Mouse (Mus musculus) megakaryocyte progenitor cell, adult 5-6 weeks (primary cell): ENCODE data around the gene Atp5d. TPM values are rescaled to one million over a fixed set of nuclear protein-coding genes. Genes with fewer than 3 reads are reported as not detected.
"Not testable (repeated sequence)": the region's sequence is repeated elsewhere in the genome, so short reads cannot be mapped to it uniquely, and the experiment has no call there.

ENCODE experiments used
- ATAC-seq: replicated peaks from 2 replicates; pipeline ENCODE4 v1.8.0; 2016; ENCODE audit warnings: mild to moderate bottlenecking, moderate TSS enrichment, inconsistent platforms; ENCODE audit not compliant: poor library complexity
- total RNA-seq, 2 experiments: library from RNA; stranded (forward) in 1 of 2; stranded (reverse) in 1 of 2; fragments of 157-497, 149-512 nt in 1 of 2; fragments of 200-1000 nt in 1 of 2; gene quantifications; 2 replicates each; pipeline versions ENCODE4 v1.2.3 to v1.2.4; 2015 to 2017

The Atp5d gene
- total RNA-seq, 2 experiments from 2014 or later: 39.3 to 199 TPM

DNA sequence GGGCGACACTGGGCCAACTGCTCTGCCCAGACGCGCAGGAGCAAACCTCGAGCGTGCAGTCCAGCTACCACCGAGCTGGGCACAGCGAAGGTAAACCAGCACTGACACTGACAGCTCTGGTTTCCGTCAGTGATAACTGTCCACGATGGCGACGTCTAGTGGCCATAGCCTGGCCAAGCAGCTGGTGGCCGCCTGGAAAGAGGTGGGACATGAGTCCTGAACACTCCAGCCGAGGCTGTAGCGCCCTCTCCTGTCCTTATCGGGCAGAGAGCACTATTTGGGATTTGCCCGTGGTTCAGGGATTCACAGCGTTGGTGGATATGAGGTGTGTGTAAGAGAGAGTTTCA is 26.5 kb downstream of the Atp5d start:
- peak; percentile 60 for ATAC-seq

DNA sequence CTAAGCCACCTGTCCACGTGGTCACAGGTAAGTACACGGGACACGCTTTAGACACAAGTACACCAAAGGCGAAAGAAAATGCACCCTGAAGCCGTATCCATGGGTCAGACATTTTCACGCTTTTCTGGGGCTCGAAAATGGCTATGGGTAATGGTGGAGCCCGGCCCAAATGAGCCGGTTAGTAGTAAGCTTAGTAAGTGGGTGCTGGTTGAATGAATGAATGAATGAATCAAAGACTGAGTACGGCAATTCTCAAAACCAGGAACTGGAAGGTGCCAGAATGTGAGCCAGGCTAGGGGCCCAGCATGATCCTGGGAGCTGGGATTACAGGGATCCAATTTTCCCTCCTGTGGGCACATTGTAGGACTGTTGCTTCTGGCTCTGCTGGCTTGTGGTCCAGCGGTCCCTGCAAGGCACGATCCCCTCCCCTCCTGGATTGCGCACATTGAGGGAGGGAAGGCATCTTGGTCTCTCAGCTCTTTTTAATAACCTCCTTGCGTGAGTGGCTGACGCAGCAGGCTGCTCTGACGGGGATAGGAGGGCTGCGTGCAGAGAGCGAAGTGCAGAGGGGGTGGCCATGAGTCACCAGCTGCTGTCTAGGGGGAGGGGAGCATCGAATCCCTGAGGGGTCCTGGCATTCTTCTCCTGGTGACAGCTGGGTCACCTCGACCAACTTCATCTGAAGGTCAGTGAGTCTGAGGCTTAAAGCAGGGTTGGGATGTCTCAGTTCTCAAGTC is 27.1 kb downstream of the Atp5d start, which contains the start of gene Cirbp:
Cirbp (plus strand) TSS at position 594 of the 737 bp plus-strand sequence.
- no peak for ATAC-seq

DNA sequence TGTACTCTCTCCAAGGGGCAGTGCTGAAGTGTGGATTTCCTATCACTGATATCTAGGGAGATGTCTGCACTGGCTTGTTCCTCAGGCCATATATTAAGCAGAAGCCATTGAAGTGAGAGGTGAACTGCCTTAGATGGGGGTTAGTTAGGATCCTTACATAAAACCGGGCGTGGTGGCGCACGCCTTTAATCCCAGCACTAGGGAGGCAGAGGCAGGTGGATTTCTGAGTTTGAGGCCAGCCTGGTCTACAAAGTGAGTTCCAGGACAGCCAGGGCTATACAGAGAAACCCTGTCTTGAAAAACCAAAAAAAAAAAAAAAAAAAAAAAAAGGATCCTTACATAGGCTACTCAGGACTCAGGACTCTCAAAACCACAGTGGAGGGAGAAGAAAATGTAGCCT is 27.7 kb downstream of the Atp5d start:
- ATAC-seq: not testable (repeated sequence)

DNA sequence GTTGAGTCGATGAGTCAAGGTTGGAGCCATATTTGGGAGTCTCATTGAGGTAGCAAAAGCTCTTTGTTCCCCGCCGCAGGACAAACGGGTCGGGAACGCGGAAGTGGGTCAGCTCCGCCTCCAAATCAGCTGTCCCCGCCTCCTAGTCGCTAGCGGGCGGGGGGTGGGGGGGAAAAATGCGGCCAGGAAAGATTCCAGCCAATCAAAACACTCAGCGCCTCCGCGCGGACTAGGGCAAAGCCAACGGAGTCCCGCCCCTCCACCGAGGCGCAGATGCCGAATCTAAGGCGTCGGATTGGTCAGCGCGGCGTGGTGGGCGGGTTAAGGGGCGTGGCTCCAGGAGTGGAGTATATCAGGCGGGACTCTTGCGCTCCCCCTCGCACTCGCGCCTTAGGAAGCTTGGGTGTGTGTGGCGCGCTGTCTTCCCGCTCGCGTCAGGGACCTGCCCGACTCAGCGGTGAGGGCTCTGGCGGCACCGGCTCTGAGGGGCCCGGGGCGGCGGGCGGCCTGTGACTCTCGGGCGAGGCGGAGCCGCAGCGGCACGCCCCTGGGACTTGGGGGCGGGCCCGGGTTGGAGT is 29.1 kb downstream of the Atp5d start:
- peak; percentile 75 for ATAC-seq

DNA sequence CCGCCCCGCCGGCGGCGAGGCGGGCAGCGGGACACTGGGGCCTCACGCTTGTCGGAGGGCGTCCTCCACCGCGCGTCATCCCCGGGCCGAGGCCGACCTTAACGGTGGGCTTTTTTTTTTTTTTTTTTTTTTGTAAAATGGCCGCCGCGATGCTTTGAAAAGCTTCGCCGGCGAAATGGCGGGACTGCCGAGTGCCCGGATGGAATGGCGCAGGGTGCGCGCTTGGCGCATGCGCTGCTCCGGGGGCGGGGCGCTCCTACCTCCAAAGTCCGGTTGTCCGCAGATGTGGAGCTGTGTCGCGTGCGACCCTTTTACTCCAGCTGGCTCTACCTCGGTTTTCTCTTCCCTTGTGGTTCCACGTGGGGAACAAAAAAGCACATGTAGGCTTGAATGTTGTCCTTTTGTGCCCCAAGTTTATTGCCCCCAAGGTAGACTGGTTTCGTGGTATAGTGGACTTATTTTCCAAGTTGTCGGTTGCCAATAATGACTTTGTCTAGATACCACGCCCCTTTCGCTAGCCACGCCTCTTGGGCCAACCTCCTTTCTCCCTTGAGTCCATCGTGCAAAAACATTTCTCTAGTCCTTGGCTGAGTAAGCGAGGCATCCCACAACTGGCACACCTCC is 29.7 kb downstream of the Atp5d start:
- peak; percentile 32 for ATAC-seq

DNA sequence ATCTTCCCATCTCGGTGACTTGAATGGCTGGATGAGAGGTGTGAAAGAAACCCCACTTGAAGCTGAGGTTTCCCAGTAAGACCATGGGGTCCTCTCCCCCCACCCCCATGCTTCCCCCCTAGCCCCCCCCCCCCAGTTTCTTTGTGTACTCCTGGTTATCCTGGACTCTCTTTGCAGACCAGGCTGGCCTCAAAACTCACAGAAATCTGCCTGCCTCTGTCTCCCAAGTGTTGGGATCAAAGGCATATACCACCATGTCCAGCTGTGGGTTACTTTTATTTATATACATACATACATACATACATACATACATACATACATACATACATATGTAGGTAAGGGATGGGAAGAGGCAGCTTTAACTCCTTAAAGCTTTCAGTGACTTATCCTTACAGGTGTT is 30.6 kb downstream of the Atp5d start:
- no peak for ATAC-seq

DNA sequence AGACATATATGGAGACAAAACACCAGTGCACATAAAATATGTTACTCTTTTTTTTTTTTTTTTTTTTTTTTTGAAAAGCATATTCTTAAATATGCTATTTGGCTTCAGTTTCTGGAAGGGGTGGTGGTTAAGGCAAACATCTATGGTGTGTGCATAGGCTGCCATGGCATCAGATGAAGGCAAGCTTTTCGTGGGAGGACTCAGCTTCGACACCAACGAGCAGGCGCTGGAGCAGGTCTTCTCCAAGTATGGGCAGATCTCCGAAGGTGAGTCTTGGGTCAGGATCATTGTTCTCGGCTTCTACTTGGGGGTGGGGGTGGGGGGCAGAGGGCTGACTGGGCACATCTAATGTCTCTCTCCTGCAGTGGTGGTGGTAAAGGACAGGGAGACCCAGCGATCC is 31.2 kb downstream of the Atp5d start:
- ATAC-seq: no peak

DNA sequence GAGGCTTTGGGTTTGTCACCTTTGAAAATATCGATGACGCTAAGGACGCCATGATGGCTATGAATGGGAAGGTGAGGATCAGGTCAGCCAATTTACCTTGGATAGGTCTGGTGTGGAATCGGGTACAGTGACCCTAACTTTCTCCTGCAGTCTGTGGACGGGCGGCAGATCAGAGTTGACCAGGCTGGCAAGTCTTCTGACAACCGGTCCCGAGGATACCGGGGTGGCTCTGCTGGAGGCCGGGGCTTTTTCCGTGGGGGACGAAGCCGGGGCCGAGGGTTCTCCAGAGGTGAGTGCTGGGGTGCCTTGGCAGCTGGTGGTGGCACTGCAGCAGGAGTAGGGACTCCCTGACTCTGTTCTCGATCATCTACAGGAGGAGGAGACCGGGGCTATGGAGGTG is 31.6 kb downstream of the Atp5d start:
- ATAC-seq: no peak

DNA sequence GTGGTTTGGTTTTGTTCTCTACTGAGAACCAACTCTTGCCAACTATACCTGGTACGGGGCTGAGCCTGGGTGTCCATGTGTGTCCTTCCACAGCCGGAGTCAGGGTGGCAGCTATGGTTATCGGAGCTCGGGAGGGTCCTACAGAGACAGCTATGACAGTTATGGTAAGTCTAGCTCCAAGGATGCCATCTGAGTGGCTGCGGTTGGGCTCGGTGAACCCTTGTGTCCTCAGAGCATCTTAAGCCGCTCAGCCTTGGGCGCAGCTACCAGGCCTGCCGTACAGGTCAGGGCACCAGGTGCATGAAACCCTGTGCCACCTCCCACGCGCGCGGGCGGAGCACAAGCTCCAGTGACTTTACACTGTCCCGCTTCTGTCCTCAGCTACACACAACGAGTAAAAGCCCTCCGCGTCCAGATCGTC is 32.2 kb downstream of the Atp5d start:
- ATAC-seq: no peak

DNA sequence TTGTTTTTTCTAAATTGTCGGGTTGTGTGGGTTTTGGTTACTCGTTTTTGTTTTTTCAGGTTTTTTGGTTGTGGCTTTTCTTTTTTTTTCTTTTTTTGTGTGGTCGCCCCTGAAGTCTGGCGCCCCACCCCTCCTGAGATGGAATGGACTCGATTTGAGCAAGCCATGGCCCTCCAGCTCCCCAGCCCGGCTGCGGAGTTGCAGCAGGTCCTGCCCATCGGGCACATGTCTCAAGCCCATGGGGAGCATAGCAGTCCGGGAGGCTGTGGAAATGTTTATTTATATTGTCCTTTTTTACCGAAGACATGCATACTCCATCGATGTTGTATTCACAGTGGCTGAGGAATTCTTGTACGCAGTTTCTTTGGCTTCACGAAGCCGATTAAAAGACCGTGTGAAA is 32.8 kb downstream of the Atp5d start:
- ATAC-seq: no peak

DNA sequence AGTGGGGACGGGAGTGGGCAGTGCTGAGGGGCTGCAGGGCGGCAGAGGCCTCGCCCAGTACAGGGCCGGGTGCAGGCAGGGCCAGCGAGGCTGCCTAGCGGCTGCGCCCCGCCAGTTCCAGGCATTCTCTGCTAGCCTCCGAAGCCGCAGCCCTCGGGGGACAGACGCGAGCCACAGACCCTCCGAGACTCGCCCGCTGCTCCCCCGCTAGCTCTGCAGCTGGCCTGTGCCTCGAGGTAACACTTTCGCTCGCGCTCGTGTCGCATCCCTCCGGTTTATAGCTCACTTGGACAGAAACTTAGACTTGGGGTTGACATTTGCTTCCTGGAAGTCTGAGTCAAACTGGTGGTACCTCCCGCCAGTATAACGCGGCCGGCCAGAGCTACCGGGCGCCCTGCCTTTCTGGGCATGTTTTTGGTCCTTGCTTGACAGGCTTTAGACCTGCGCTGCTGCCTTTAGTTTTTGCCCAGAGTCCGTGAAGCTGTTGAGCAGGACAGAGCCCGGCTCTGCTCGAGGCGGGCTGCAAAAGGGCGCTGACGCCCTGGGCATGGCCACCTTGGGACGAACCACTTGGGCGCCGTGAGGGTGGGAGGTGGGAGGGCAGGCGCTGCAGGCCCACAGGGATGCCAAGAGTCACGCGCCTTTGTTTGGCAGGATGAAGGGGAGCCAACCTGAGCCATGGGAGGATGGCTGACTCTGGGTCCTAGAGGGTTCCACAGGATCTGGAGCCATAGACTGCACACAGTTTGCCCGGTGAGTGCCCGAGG is 33.5 kb downstream of the Atp5d start:
- no peak for ATAC-seq

DNA sequence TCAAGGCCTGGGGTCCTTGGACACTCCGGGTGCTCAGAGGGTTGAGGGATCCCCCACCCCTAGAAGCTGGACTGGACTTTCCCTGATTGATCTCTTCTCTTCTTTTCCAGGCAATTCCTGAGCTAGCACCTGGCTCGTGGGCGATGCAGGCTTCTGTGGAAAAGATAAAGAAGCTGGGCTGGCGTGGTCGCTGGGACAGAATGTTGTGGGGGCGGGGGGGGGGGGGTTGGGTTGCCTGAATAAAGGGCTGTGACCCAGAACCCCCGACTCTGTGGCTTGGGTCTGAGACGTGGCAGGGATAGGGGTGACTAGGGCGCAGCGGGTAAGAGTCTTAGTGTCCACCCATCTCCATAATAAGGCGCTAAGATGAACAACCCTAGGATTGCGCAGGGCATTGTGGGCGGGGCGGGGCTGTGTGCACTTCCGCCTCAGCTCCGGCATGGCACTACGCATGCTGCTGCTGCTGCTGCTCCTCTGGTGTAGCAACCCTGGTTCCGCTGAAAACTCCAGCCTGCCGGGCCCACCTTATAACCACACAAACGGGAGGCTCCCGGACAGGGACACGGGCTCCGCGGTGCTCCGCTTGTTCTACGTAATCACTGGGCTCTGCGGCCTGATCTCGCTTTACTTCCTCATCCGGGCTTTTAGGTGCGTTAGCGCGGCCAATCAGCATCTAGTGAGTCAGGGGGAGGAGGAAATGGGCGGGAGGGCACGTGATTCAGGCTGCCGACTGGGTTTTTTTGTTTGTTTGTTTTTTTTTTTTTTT is 34.3 kb downstream of the Atp5d start, which contains the start of gene 1600002K03Rik:
1600002K03Rik (plus strand) TSS at position 418 of the 766 bp plus-strand sequence.
- ATAC-seq: peak; percentile 80

DNA sequence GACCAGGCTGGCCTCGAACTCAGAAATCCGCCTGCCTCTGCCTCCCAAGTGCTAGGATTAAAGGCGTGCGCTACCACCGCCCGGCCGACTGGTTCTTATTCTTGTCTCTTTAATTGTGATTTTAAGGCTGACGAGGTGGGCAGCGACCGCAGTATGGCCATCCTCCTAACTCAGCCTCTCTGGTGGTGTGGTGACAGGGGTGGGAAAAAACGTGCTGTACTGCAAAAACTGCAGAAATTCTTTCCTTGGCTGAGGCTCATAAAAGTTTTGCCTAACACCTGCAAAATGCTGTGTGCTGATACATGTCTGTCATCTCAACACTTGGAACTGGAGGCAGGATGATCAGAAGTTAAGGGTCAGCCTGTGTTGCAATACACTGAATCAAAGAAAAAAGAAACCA is 34.9 kb downstream of the Atp5d start:
- ATAC-seq: no peak

DNA sequence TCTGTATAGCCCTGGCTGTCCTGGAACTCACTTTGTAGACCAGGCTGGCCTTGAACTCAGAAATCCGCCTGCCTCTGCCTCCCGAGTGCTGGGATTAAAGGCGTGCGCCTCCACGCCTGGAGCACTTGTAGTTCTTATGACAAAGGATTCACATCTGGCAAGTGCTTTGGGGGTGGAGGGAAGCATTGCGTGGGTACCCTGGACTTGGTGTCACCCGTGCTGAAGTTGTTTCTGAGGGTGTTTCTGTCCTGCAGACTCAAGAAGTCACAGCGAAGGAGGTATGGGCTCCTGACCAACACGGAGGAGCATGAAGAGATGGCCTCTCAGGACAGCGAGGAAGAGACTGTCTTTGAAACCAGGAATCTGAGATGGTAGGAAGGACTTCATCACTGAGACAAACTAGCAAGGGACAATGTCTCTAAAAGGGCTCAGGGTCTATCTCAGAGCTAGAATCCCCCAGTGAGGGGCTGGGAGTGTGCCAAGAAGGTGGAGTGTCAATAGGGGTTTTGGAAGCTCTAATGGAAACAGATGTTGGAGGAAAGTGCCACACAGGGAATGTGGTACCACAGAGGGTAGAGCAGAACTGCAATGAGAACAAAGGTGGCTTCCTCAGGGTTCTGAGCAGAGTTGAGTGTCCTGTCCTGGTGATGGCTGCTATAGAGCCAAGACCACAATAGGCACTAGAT is 35.7 kb downstream of the Atp5d start:
- ATAC-seq: no peak

DNA sequence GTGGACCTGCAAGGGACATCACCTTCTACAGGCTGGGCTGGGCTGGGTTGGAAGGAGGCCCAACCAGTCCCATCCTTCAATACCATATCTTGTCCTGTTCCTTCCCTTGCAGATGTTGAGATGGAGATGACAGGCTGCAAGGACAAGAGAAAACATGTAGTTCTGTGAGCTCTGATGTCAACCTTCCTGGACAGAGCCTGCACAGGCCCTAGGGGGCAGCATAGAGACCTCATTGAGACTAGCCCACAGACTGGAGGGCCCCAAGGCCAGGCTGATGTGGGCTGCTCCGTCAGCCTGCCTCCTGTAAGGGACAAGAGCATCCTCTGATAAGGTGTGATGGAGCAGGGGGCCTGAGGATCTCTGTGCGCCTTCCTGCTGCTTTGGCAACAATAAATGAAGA is 36.3 kb downstream of the Atp5d start:
- peak; percentile 58 for ATAC-seq

DNA sequence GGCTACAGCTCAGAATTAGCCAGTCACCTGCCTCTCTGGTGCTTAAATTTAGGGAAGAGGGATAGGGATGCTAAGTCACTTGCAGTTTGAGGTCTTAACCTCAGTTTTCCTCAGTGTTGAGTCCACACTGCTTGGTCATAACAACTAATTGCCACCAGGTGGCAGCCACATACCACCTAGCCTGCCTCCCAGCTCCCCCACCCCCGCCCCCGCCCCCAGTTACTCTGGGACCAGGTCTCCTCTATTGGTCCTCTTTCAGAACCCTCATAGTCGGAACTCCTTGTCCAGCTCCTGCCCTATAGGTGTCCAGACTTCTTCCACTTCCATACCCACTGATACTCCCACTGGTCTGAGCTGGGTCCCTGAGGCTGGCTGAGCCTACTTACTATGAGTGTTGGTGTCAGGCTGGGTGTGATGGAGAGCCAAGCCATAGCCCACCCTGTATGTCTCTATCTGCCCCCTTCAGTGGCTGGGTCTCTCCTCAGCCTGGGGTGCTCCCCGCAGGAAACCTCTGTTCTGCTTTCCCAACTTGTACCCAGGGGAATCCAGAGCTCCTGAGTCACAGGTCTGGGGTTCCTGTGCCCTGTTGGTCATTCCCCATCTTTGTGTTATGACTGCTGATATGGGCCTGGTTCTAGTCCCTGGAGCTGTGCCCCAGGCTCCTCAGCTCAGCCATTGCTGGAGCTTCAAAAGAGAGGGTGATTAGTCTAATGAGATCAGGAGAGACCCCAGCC is 37.3 kb downstream of the Atp5d start:
- peak; percentile 32 for ATAC-seq

DNA sequence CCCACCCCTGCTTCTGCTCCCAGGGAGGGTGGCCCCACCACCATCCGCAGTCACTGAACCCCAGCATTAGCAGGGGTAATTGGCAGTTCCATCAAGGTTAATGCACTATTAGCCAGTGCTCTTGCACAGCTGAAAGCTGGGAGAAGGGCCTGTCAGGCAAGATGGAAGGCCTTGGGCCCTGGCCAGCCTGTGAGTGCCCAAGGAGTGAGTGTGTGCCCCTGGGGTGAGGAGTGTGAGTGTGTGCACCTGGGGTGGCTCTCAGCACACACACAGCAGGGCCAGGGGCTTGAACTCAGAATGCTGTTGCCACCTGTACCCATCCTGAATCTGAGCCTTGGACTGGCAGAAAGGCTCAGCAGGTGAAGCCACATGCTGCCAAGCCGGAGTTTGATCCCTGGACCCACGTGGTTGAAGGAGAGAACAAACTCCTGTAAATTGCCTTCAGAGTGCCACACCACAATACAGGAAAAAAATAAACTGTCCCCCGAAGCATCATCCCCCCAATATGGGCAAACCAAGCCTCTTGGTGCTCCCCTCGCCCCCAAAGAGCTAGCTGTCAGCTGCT is 37.9 kb downstream of the Atp5d start:
- no peak for ATAC-seq

DNA sequence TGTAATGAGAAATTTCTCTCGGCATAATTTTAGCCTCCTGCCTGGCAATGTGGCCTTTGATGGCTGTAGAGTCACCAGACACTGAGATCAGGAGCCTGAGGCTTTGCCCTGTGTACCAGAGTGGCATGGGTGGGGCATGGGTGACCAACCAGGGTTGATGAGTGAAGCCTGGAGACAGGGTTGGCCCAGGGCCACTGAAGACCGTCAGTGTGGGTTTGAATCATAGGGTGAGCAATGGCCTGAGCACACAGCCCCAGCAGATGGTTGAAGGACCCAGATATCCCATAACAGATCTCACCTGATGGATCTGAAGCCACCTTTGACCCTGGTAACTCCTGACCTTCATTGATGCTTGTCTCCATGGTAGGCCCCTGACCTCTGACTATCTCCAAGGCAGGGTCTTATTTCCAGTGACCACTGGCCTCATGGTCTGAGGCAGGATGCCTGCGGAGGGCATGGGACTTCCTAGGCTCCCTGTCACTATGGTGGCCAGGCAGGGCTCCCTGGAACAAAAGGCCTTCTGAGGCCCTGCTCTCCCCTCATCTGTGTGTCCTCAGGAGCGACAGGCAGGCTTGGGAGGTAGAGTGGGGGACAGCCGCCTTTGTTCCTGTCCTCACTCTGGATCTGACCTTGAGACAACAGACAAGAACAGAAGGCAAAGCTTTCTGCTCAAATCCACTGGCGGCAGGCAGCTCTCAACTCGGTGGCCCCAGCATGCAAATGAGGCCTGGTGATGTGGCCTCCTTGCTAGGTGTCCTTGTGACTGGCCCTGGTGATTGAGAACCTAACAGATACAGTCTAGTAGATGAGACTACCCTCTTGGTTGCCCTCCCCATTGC is 39.2 kb downstream of the Atp5d start:
- no peak for ATAC-seq
